Mouse (Mus musculus) heart, adult 2 months (tissue): ENCODE measurements around the gene Tas2r137. TPM values are rescaled to one million over a fixed set of nuclear protein-coding genes. Genes with fewer than 3 reads are reported as not detected.

Experiments
- DNase-seq, 2 experiments: peaks; one replicate each; pipeline ENCODE4 v3.0.0; 2021
- H3K27ac ChIP-seq: fragments of 200-600 bp; 2 replicates; pipeline ENCODE4 v1.8.1; 2022
- H3K27me3 ChIP-seq: fragments of 200-500 bp; 2 replicates; pipeline ENCODE4 v1.6.1; 2012; ENCODE audit warnings: mild to moderate bottlenecking, low read length, inconsistent platforms, mixed read lengths; ENCODE audit not compliant: control insufficient read depth, insufficient read depth
- H3K36me3 ChIP-seq: fragments of 200-500 bp; 2 replicates; pipeline ENCODE4 v1.6.1; 2012; ENCODE audit warnings: low read length, inconsistent platforms; ENCODE audit not compliant: control insufficient read depth, insufficient read depth
- H3K4me1 ChIP-seq: fragments of 200-500 bp; 2 replicates; pipeline ENCODE4 v1.6.1; 2011; ENCODE audit warnings: low read length; ENCODE audit not compliant: control insufficient read depth, insufficient read depth
- H3K4me3 ChIP-seq: fragments of 200-600 bp; 2 replicates; pipeline ENCODE4 v1.8.1; 2022
- H3K79me2 ChIP-seq: fragments of 200-500 bp; replicated peaks from 2 replicates; pipeline ENCODE4 v1.6.1; 2012; ENCODE audit warnings: mild to moderate bottlenecking, inconsistent platforms, low read length, moderate library complexity, mixed read lengths; ENCODE audit not compliant: control insufficient read depth, insufficient read depth
- H3K9ac ChIP-seq: fragments of 200-500 bp; 2 replicates; pipeline ENCODE4 v1.6.1; 2012; ENCODE audit warnings: low read depth, mild to moderate bottlenecking, control low read depth, inconsistent platforms, low read length, mixed read lengths
- CTCF ChIP-seq: fragments of 200-600 bp; IDR thresholded peaks from 2 replicates; pipeline ENCODE4 v1.8.1; 2022; ENCODE audit warnings: antibody characterized with exemption, mild to moderate bottlenecking, moderate library complexity
- EP300 ChIP-seq: fragments of 200-500 bp; IDR thresholded peaks from 2 replicates; pipeline ENCODE4 v1.6.1; 2011; ENCODE audit warnings: low read depth, low read length, control low read depth; ENCODE audit not compliant: insufficient read depth
- POLR2A ChIP-seq: fragments of 200-500 bp; IDR thresholded peaks from 2 replicates; pipeline ENCODE4 v1.6.1; 2011; ENCODE audit warnings: mild to moderate bottlenecking, low read depth, low read length, control low read depth; ENCODE audit not compliant: insufficient read depth
- WGBS: fragments of 180-500 bp; shearing (Covaris S2); methylation state at CpG from one replicate; pipeline ENCODE4 v1.1.7; 2018; 5-methylcytosine and 5-hydroxymethylcytosine counted together
- intact Hi-C: fragments of 180-260 bp; cut with DNase I; formaldehyde crosslinking; loops from one replicate; pipeline ENCODE4 v1.15.1; 2025
- polyA plus RNA-seq: library from polyadenylated mRNA; depleted of rRNA; stranded (reverse); fragments of >200 nt; gene quantifications from 2 replicates; pipeline ENCODE4 v1.2.3, GENCODE M21; 2012; rRNA removed
- total RNA-seq, 2 experiments: library from RNA; stranded (reverse); gene quantifications; 2 replicates each; pipeline ENCODE4 v1.2.3; 2021

Tas2r137 gene
- total and polyA plus RNA-seq, 3 experiments: not detected

GRCm38 (mm10) chr6:40493229-40493628 lies 2.2 kb downstream of the Tas2r137 start, which contains the start of gene Tas2r108:
Tas2r108 (plus strand) TSS chr6:40493529.
- Histone ChIP-seq H3K27me3 (no peaks in the 10 kb centered on the region), H3K79me2 (no peaks in the 10 kb centered on the region), H3K4me1 (no peaks in the 10 kb centered on the region), H3K27ac (no peak within 1 kb of the TSS), H3K9ac (no peak within 1 kb of the TSS), H3K36me3 (no peaks in the 10 kb centered on the region), H3K4me3 (no peak within 1 kb of the TSS)
- WGBS: 84% methylated on average over 3 of the region's 3 CpGs
- TF ChIP-seq POLR2A: no peak
- TF ChIP-seq EP300: no peak
- no peak for TF ChIP-seq CTCF
- DNase-seq: no peak
- intact Hi-C loops: no loop called here

- H3K9ac ChIP-seq: no peak within 1 kb of the TSS
- no peaks in the 10 kb centered on the region for H3K36me3 ChIP-seq
- no peak within 1 kb of the TSS for H3K27ac ChIP-seq
- no peaks in the 10 kb centered on the region for H3K27me3 ChIP-seq
- TF ChIP-seq EP300: no peak
- TF ChIP-seq CTCF: no peak
- TF ChIP-seq POLR2A: no peak
- DNase-seq: no peak
- H3K79me2 ChIP-seq: no peaks in the 10 kb centered on the region
- 71% methylated on average over 1 of the region's 1 CpGs for WGBS
- no peaks in the 10 kb centered on the region for H3K4me1 ChIP-seq
- no peak within 1 kb of the TSS for H3K4me3 ChIP-seq
- intact Hi-C loops: no loop called here
Observed at GRCm38 (mm10) chr6:40519408-40519807, 28.4 kb downstream of the Tas2r137 start, which contains the start of gene Prss37. Prss37 (minus strand) TSS chr6:40519508.

Other genes starting within 250 kb of the Tas2r137 start
- gene Agk, start 166.1 kb upstream of the Tas2r137 start, total RNA-seq: 10 to 100 TPM; 16.6 to 17.5 TPM
- 10.7 and 17.4 TPM in 2 replicates for gene Agk, start 166.1 kb upstream of the Tas2r137 start, polyA plus RNA-seq
- gene E330009J07Rik, start 55.1 kb upstream of the Tas2r137 start, total RNA-seq: 1 to 10 TPM; 2.5 to 4.5 TPM
- gene E330009J07Rik, start 55.1 kb upstream of the Tas2r137 start, polyA plus RNA-seq: 1.7 and 3.5 TPM in 2 replicates
- not detected for gene Wee2, start 52.1 kb upstream of the Tas2r137 start, total RNA-seq
- not detected in 2 replicates for gene Wee2, start 52.1 kb upstream of the Tas2r137 start, polyA plus RNA-seq
- 10 to 100 TPM; 32.0 to 36.5 TPM for gene Ssbp1, start 19.9 kb upstream of the Tas2r137 start, total RNA-seq
- 12.7 and 18.3 TPM in 2 replicates for gene Ssbp1, start 19.9 kb upstream of the Tas2r137 start, polyA plus RNA-seq
- not detected for gene Tas2r108, start 2.3 kb downstream of the Tas2r137 start, total RNA-seq
- not detected in 2 replicates for gene Tas2r108, start 2.3 kb downstream of the Tas2r137 start, polyA plus RNA-seq
- gene Prss37, start 28.3 kb downstream of the Tas2r137 start, total RNA-seq: not detected
- 0.10 TPM in 1 of 2 replicates, not detected in the other for gene Prss37, start 28.3 kb downstream of the Tas2r137 start, polyA plus RNA-seq
- not detected for gene Olfr461, start 63.8 kb downstream of the Tas2r137 start, total RNA-seq
- gene Olfr461, start 63.8 kb downstream of the Tas2r137 start, polyA plus RNA-seq: not detected in 2 replicates
- not detected for gene Olfr460, start 78.3 kb downstream of the Tas2r137 start, total RNA-seq
- not detected in 2 replicates for gene Olfr460, start 78.3 kb downstream of the Tas2r137 start, polyA plus RNA-seq
- 1 to 10 TPM in 1 of 2 experiments, under 1 TPM in 1; 0.68 to 1.9 TPM for gene Clec5a, start 94.6 kb downstream of the Tas2r137 start, total RNA-seq
- 0.47 and 1.0 TPM in 2 replicates for gene Clec5a, start 94.6 kb downstream of the Tas2r137 start, polyA plus RNA-seq
- not detected for gene Tas2r138, start 122.1 kb downstream of the Tas2r137 start, total RNA-seq
- gene Tas2r138, start 122.1 kb downstream of the Tas2r137 start, polyA plus RNA-seq: not detected in 2 replicates
- under 1 TPM in 1 of 2 experiments, not detected in 1; 0.20 TPM for gene Mgam, start 137.6 kb downstream of the Tas2r137 start, total RNA-seq
- gene Mgam, start 137.6 kb downstream of the Tas2r137 start, polyA plus RNA-seq: 0.08 and 0.41 TPM in 2 replicates